Mouse (Mus musculus) CD4-positive, CD25-positive, alpha-beta regulatory T cell, adult 2 months (primary cell): ENCODE results near the gene Ly86.

Source experiments
- DNase-seq: peaks from one replicate; pipeline ENCODE4 v3.0.0-alpha.2; 2012; ENCODE audit warnings: low read depth, low spot score

Ly86 gene

GRCm38 (mm10) chr13:37353016-37353415 is 8.0 kb downstream of the Ly86 start:
- no peak for DNase-seq

GRCm38 (mm10) chr13:37353868-37354267 is 8.9 kb downstream of the Ly86 start:
- no peak for DNase-seq

GRCm38 (mm10) chr13:37354432-37354831 is 9.4 kb downstream of the Ly86 start:
- no peak for DNase-seq

- DNase-seq = no peak
Observed at GRCm38 (mm10) chr13:37355642-37356331, 10.8 kb downstream of the Ly86 start.

DNA sequence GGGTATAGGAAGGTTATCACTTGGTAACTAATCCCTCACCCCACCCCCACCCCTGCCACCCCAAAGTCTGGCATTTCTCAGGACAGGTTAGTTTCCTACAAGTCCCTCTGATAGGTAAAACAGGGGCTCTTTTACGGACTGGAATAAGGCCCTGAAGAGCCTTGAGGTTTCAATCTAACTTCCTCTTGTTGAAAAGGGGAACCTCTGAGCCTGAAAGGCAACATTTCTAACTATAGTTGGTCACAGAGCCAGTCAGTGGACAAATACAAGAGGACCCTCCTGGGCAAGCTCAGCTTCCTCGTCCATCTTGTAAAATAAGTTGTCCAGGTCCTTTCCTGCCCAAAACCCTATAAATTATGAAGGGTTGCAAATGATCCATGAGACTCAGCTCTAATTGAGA is 11.5 kb downstream of the Ly86 start:
- no peak for DNase-seq

DNA sequence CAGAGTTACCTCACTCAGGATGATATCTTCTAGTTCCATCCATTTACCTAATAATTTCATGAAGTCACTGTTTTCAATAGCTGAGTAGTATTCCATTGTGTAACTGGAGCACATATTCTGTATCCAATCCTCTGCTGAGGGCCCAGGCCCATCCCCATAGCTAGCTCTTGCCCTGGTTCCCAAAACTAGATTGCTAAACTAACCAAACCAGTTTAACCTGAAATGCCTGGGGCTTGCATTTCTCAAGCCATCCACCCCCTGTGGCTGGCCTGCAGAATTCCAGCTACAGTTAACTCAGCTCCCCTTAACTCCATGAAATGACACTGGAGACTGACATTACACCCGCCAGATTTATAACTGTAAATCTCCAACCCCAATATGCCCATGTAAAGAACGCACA is 13.1 kb downstream of the Ly86 start:
- DNase-seq = no peak

DNA sequence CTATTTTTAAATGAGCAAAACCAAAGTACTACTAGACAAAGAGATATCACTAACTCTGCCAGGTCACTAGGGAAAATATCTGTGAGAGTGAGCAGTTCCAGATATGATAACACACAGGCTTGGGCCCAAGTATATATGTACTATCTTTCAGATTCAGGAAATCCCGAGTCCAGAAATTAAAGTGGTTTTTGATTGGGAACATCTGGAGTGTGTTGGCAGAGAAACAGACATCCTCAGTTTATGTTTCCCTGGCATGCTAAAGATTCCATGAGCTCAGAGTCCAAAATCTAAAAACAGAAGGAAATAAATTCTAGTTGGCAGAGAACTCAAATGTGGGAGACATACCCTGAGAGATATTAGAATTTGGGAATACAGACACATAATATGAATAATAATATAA is 16.2 kb downstream of the Ly86 start:
- DNase-seq = no peak

- no peak for DNase-seq
Observed at GRCm38 (mm10) chr13:37364351-37364750, 19.3 kb downstream of the Ly86 start.

GRCm38 (mm10) chr13:37376411-37376810 is 31.4 kb downstream of the Ly86 start:
- DNase-seq = no peak

- DNase-seq = no peak
Observed at GRCm38 (mm10) chr13:37388222-37389202, 43.5 kb downstream of the Ly86 start.

DNA sequence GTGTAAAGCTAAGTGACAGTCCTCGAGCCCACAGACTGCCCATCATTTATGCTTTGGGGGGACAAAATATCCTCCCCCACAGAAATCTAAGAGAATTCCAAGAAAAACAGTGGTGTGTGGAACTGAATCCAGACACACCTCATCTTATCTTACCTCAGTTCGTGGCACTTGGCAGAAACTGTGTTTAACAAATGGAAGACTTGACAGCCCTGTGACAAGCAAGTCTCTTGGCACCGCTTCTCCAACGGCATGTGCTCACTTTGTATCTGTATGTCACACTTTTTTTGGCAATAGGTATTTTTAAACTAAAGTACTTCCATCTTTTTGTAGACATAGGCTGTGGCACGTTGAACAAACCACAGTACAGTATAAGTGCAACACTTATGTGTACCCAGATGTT is 44.3 kb downstream of the Ly86 start:
- DNase-seq = no peak

DNA sequence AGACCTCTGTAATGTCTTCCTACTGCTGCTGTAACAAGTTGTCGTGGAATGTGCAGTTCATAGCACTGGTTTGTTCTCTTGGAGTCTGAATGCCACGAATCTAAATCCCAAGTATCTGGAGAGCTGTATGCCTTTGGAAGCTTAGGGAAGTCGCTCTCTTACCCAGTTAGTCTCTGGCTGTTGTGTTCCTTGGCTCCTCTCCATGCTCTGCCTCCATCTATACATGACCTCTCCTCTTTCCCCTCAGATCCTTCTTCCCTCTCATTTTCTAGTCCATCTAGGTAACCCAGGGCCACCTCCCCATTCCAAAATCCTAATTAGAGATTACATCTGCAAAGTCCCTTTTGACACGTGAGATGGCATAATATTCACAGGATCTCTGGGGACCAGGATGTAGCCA is 53.8 kb downstream of the Ly86 start:
- DNase-seq = no peak

GRCm38 (mm10) chr13:37399340-37399739 is 54.3 kb downstream of the Ly86 start:
- DNase-seq = no peak

DNA sequence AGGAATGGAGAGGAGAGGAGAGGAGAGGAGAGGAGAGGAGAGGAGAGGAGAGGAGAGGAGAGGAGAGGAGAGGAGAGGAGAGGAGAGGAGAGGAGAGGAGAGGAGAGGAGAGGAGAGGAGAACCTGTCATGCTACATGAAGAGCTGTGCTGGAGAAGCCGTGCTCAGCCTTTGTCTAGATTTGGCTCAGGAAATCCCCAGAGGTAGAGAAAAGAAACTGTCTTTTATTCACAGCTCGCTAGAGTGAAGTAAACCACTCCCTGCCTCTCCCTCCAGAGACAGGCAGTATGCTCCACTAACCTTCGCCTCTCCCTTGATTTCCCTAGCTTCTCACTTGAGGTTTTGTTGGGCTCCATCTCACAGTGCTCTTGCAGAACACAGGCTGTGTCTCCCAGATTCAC is 57.4 kb downstream of the Ly86 start:
- peak; percentile 4 for DNase-seq

DNA sequence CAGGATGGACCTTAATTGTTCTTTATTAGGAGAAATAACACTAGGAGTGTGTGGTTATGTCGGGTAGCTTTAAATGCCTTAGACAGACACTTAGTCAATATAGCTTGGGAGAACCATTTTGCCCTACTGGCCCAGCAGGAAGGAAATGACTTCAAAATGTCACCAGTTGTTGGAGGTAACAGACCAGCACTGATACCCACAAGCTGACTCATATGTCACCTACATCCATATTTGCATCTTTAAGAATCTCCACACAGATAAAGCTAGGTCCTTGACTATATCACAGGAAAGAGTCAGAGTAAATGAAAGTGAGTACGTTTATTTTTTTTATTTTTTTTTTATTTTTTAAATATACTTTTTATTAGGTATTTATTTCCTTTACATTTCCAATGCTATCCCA is 58.7 kb downstream of the Ly86 start:
- DNase-seq = peak; percentile 13

- DNase-seq = no peak
Observed at GRCm38 (mm10) chr13:37415696-37416095, 70.7 kb downstream of the Ly86 start.

GRCm38 (mm10) chr13:37423416-37423815 is 78.4 kb downstream of the Ly86 start:
- DNase-seq = no peak

DNA sequence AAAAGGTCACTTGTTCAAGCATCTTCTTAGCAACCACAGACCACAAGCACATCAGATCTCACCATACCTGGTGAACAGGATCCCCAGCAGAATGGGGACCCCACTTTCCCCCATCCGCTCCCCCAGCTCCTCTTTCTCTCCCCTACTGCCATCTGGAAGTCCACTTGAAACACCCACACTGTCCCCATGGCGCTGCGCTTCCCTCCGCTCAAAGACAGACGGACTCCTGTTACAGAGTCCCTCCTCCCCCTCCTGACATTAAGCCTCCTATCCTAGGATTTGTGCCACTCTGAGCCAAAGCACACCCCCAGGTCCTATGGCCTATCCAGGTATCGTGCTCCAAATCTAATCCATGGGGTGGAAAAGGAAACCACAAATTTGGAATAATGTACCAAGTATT is 79.9 kb downstream of the Ly86 start:
- no peak for DNase-seq

DNA sequence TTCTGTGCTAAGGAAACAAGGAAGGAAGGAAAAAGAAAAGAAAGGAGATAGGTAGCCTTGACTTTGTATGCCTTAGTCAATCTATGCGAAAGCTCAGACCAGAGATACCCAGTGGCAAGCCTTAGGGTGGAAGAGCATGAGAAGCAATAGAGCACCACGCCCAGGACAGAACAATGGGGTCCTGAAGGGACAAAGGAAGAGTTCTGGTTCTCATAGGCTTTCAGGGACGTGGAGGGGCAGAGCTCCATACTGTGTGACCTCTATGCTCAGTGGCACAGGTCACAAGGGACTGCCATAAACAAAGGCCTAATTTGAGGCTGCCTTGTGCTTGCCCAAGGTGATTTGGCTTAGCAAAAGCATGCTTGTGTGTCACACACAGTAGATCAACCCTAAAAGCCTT is 80.4 kb downstream of the Ly86 start:
- DNase-seq = no peak

GRCm38 (mm10) chr13:37426578-37427336 is 81.7 kb downstream of the Ly86 start:
- no peak for DNase-seq

- no peak for DNase-seq
Observed at GRCm38 (mm10) chr13:37428496-37428895, 83.5 kb downstream of the Ly86 start.

DNA sequence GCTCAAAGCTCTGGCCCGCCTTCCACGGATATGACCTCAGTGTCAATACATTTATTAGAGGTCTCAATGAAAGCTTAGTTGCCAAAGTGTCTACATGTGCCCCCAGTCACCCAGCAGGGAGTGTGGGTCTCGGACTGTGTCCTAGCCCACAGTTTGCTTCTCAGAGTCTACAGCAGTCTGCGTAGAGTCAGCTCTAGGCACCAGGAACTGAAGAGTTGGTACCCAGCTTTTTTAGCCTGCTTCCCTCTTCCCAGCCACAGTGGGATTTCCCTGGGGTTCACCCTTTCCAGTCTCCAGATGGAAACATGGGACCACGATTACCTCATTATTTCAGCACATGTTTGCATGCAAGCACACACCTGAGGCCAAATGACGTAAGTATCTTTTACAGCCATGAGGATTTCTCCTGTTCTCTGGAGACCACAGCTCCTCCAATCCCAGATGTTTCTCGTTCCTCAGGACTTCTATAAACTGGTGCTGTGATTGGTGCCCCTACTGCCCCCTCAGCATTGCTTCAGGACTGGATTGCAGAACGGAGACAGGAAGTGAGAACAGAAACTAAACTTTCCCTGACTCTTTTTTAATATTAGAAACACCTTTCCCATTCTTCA is 84.8 kb downstream of the Ly86 start:
- DNase-seq = no peak
